1 mouse cellular context compared by ENCODE assay signal in genomic region chr17:46781876-46782275, GRCm38 (mm10).
TF ChIP-seq lines count a peak whose summit lies in the region.

No protein-coding gene starts in this region.

TF ChIP-seq in MEL, 35 proteins besides CTCF, POLR2A, EP300 and RAD21 (continued from another document):
- TF ChIP-seq USF2 (IDR thresholded peaks at IDR 0.05; ENCODE audit: borderline replicate concordance in 1 of 2, insufficient read depth in 1 of 2, low read depth in 1 of 2, low read length in 2 of 2) (no peak), ZMIZ1 (IDR thresholded peaks at IDR 0.05; ENCODE audit: low read depth, low read length) (no peak), SIN3A (IDR thresholded peaks at IDR 0.05; ENCODE audit: low read length) (no peak), BHLHE40 (IDR thresholded peaks at IDR 0.05; ENCODE audit: borderline replicate concordance, low read depth, low read length) (no peak), ELF1 (IDR thresholded peaks at IDR 0.05; ENCODE audit: low read depth, low read length) (no peak), CHD1 (IDR thresholded peaks at IDR 0.05; ENCODE audit: low read depth, low read length) (no peak), NELFE (IDR thresholded peaks at IDR 0.05; ENCODE audit: low read depth, low read length) (no peak), TBP (IDR thresholded peaks at IDR 0.05; ENCODE audit: low read depth, low read length) (no peak), ZC3H11A (IDR thresholded peaks at IDR 0.05; ENCODE audit: low read depth, low read length) (no peak), E2F4 (IDR thresholded peaks at IDR 0.05; ENCODE audit: borderline replicate concordance, low read depth, low read length) (no peak), ZKSCAN1 (IDR thresholded peaks at IDR 0.05; ENCODE audit: low read depth, low read length) (no peak), UBTF (IDR thresholded peaks at IDR 0.05; ENCODE audit: borderline replicate concordance, insufficient read depth, low read depth, low read length) (no peak), SMC3 (IDR thresholded peaks at IDR 0.05; ENCODE audit: low read depth, low read length) (no peak)
